Mouse (Mus musculus) kidney, adult 2 months (tissue): ENCODE data around the gene Dnah8. TPM values are rescaled to one million over a fixed set of nuclear protein-coding genes. Genes with fewer than 3 reads are reported as not detected.
A peak's percentile ranks its signal among the peaks of the same experiment; 100 is the strongest.
"Not testable (repeated sequence)": the region's sequence is repeated elsewhere in the genome, so short reads cannot be mapped to it uniquely, and the experiment has no call there.

Experiments used
- DNase-seq: peaks from one replicate; pipeline ENCODE4 v3.0.0; 2021
- H3K27ac ChIP-seq: fragments of 200-500 bp; 2 replicates; pipeline ENCODE4 v1.5.1; 2012; ENCODE audit warnings: low read depth, low read length, control low read depth, inconsistent platforms; ENCODE audit not compliant: insufficient read depth
- H3K27me3 ChIP-seq: fragments of 200-500 bp; replicated peaks from 2 replicates; pipeline ENCODE4 v1.6.1; 2012; ENCODE audit warnings: mild to moderate bottlenecking, moderate library complexity, low read length, inconsistent platforms; ENCODE audit not compliant: control insufficient read depth, insufficient read depth
- H3K36me3 ChIP-seq: fragments of 200-500 bp; 2 replicates; pipeline ENCODE4 v1.6.1; 2012; ENCODE audit warnings: mild to moderate bottlenecking, moderate library complexity, low read length, inconsistent platforms; ENCODE audit not compliant: control insufficient read depth, insufficient read depth
- H3K4me1 ChIP-seq: fragments of 200-500 bp; 2 replicates; pipeline ENCODE4 v1.6.1; 2011; ENCODE audit warnings: low read length; ENCODE audit not compliant: control insufficient read depth, insufficient read depth
- H3K4me3 ChIP-seq: fragments of 200-500 bp; 2 replicates; pipeline ENCODE4 v1.5.1; 2011; ENCODE audit warnings: mild to moderate bottlenecking, low read depth, low read length, control low read depth; ENCODE audit not compliant: insufficient read depth
- CTCF ChIP-seq: fragments of 200-500 bp; conservative IDR thresholded peaks from 2 replicates; pipeline ENCODE4 v1.5.1; 2011; ENCODE audit warnings: low read depth, mild to moderate bottlenecking, control low read depth, low read length, moderate library complexity, mixed read lengths; ENCODE audit not compliant: insufficient read depth, insufficient read length
- POLR2A ChIP-seq: fragments of 200-500 bp; IDR thresholded peaks from one replicate; pipeline ENCODE4 v1.6.1; 2011; ENCODE audit warnings: low read depth, low read length, control low read depth
- WGBS: fragments of 180-500 bp; shearing (Covaris S2); methylation state at CpG from one replicate; pipeline ENCODE4 v1.1.7; 2018; 5-methylcytosine and 5-hydroxymethylcytosine counted together
- polyA plus RNA-seq: library from polyadenylated mRNA; depleted of rRNA; stranded (reverse); fragments of >200 nt; gene quantifications from 2 replicates; pipeline ENCODE4 v1.2.3, GENCODE M21; 2012; rRNA removed

The Dnah8 gene
- polyA plus RNA-seq = 0.30 and 1.2 TPM in 2 replicates

GRCm38 (mm10) chr17:30624132-30624531, at the start of gene Dnah8:
Gene Dnah8 (plus strand): TSS chr17:30624354.
- H3K27ac ChIP-seq, H3K27me3 ChIP-seq, DNase-seq, H3K4me3 ChIP-seq, H3K36me3 ChIP-seq, H3K4me1 ChIP-seq: not testable (repeated sequence)
- no CpG with 5 or more reads among the region's 20 CpGs for WGBS

- no peak overlapping the region for H3K27ac ChIP-seq
- H3K27me3 ChIP-seq = no peaks in the 10 kb centered on the region
- TF ChIP-seq POLR2A = no peak
- TF ChIP-seq CTCF = no peak
- WGBS = 47% methylated on average over 8 of the region's 8 CpGs
- no peak for DNase-seq
- H3K4me3 ChIP-seq = no peak overlapping the region
- H3K4me1 ChIP-seq = peaks cover 10% of the 10 kb centered on the region; the same call in 1 of the 2 replicates
- H3K36me3 ChIP-seq = no peaks in the 10 kb centered on the region
Measured at GRCm38 (mm10) chr17:30574783-30575075, 49.4 kb upstream of the Dnah8 start.

GRCm38 (mm10) chr17:30575121-30575904, 48.8 kb upstream of the Dnah8 start:
- no peak overlapping the region for H3K27ac ChIP-seq
- WGBS = 2% methylated on average over 35 of the region's 35 CpGs
- peak; percentile 49 for DNase-seq

GRCm38 (mm10) chr17:30575941-30576773, 48.0 kb upstream of the Dnah8 start, which contains the start of gene Btbd9:
Gene Btbd9 (minus strand): TSS chr17:30576488.
- Histone ChIP-seq H3K27me3 (no peaks in the 10 kb centered on the region), H3K4me1 (peaks cover 6% of the 10 kb centered on the region; the same call in 1 of the 2 replicates), H3K36me3 (no peaks in the 10 kb centered on the region), H3K27ac (peak within 1 kb of the TSS; percentile 89), H3K4me3 (peak within 1 kb of the TSS; percentile 83)
- TF ChIP-seq CTCF = no peak
- TF ChIP-seq POLR2A = peak; percentile 60
- DNase-seq = peak; percentile 97
- WGBS = under 1% methylated on average over 92 of the region's 94 CpGs

More at GRCm38 (mm10) chr17:30575121-30575904, 48.8 kb upstream of the Dnah8 start:
- Histone ChIP-seq H3K4me1 (peaks cover 6% of the 10 kb centered on the region; the same call in 1 of the 2 replicates), H3K4me3 (peak overlapping the region; percentile 83), H3K36me3 (no peaks in the 10 kb centered on the region), H3K27me3 (no peaks in the 10 kb centered on the region)
- no peak for TF ChIP-seq POLR2A
- no peak for TF ChIP-seq CTCF

- H3K27me3 ChIP-seq = no peaks in the 10 kb centered on the region
- H3K36me3 ChIP-seq = no peaks in the 10 kb centered on the region
- H3K27ac ChIP-seq = no peak overlapping the region
- WGBS = 44% methylated on average over 12 of the region's 12 CpGs
- peak overlapping the region; percentile 83 for H3K4me3 ChIP-seq
- H3K4me1 ChIP-seq = peaks cover 6% of the 10 kb centered on the region; the same call in 1 of the 2 replicates
- no peak for DNase-seq
- TF ChIP-seq POLR2A (no peak), CTCF (no peak)
Measured at GRCm38 (mm10) chr17:30576946-30577345, 47.2 kb upstream of the Dnah8 start.

- H3K27ac ChIP-seq = no peak overlapping the region
- H3K27me3 ChIP-seq = no peaks in the 10 kb centered on the region
- TF ChIP-seq POLR2A (no peak), CTCF (no peak)
- 87% methylated on average over 1 of the region's 1 CpGs for WGBS
- no peaks in the 10 kb centered on the region for H3K36me3 ChIP-seq
- DNase-seq = no peak
- no peak overlapping the region for H3K4me3 ChIP-seq
- peaks cover 3% of the 10 kb centered on the region; the same call in 1 of the 2 replicates for H3K4me1 ChIP-seq
Measured at GRCm38 (mm10) chr17:30580781-30581180, 43.4 kb upstream of the Dnah8 start.

- WGBS = 77% methylated on average over 6 of the region's 6 CpGs
- H3K36me3 ChIP-seq = no peaks in the 10 kb centered on the region
- H3K27me3 ChIP-seq = no peaks in the 10 kb centered on the region
- no peak overlapping the region for H3K4me3 ChIP-seq
- DNase-seq = no peak
- no peak overlapping the region for H3K27ac ChIP-seq
- TF ChIP-seq CTCF (no peak), POLR2A (no peak)
- peaks cover 3% of the 10 kb centered on the region; the same call in 1 of the 2 replicates for H3K4me1 ChIP-seq
Measured at GRCm38 (mm10) chr17:30581201-30581600, 43.0 kb upstream of the Dnah8 start.
